Mouse (Mus musculus) cortical plate, adult 2 months (tissue): Measurements from ENCODE around the gene Ntsr1. TPM values are rescaled to one million over a fixed set of nuclear protein-coding genes. Genes with fewer than 3 reads are reported as not detected.

Source experiments
- H3K27ac ChIP-seq: fragments of 200-500 bp; 2 replicates; pipeline ENCODE4 v1.5.1; 2012; ENCODE audit warnings: low read length, control low read depth, inconsistent platforms; ENCODE audit not compliant: insufficient read depth
- H3K4me1 ChIP-seq: fragments of 200-500 bp; 2 replicates; pipeline ENCODE4 v1.6.1; 2011; ENCODE audit warnings: low read length; ENCODE audit not compliant: control insufficient read depth, insufficient read depth
- H3K4me3 ChIP-seq: fragments of 200-500 bp; 2 replicates; pipeline ENCODE4 v1.5.1; 2011; ENCODE audit warnings: mild to moderate bottlenecking, low read length, control low read depth; ENCODE audit not compliant: insufficient read depth
- CTCF ChIP-seq: fragments of 200-500 bp; IDR thresholded peaks from 2 replicates; pipeline ENCODE4 v1.5.1; 2011; ENCODE audit warnings: mild to moderate bottlenecking, control low read depth, low read length; ENCODE audit not compliant: insufficient read depth; ENCODE audit errors: extremely low read depth
- POLR2A ChIP-seq: fragments of 200-500 bp; IDR thresholded peaks from 2 replicates; pipeline ENCODE4 v1.6.1; 2011; ENCODE audit warnings: mild to moderate bottlenecking, low read length, control low read depth; ENCODE audit not compliant: insufficient read depth; ENCODE audit errors: extremely low read depth
- polyA plus RNA-seq: library from polyadenylated mRNA; depleted of rRNA; stranded (reverse); fragments of >200 nt; gene quantifications from 2 replicates; pipeline ENCODE4 v1.2.3, GENCODE M21; 2012

Gene Ntsr1
- polyA plus RNA-seq, 1 experiment, result 5.6 TPM

GRCm38 (mm10) chr2:180469768-180470167 lies 30.0 kb upstream of the Ntsr1 start:
- no peak overlapping the region for H3K27ac ChIP-seq
- no peak for TF ChIP-seq POLR2A
- TF ChIP-seq CTCF, result no peak
- H3K4me3 ChIP-seq, result no peak overlapping the region
- H3K4me1 ChIP-seq, result no peaks in the 10 kb centered on the region

GRCm38 (mm10) chr2:180472306-180473079 lies 27.3 kb upstream of the Ntsr1 start:
- Histone ChIP-seq H3K27ac (no peak overlapping the region), H3K4me1 (no peaks in the 10 kb centered on the region), H3K4me3 (no peak overlapping the region)
- TF ChIP-seq CTCF (peak; percentile 69), POLR2A (no peak)

GRCm38 (mm10) chr2:180473080-180473440 lies 26.7 kb upstream of the Ntsr1 start:
- no peak overlapping the region for H3K4me3 ChIP-seq
- peak; percentile 75 for TF ChIP-seq CTCF
- no peak for TF ChIP-seq POLR2A
- H3K27ac ChIP-seq, result no peak overlapping the region
- no peaks in the 10 kb centered on the region for H3K4me1 ChIP-seq

- TF ChIP-seq CTCF (no peak), POLR2A (no peak)
- Histone ChIP-seq H3K4me3 (no peak overlapping the region), H3K27ac (no peak overlapping the region), H3K4me1 (no peaks in the 10 kb centered on the region)
These were observed 24.9 kb upstream of the Ntsr1 start for GRCm38 (mm10) chr2:180474864-180475263.

- Histone ChIP-seq H3K4me3 (no peak overlapping the region), H3K27ac (no peak overlapping the region)
These were observed 17.5 kb upstream of the Ntsr1 start for GRCm38 (mm10) chr2:180482274-180482673.

GRCm38 (mm10) chr2:180484882-180485281 lies 14.9 kb upstream of the Ntsr1 start:
- peaks cover 5% of the 10 kb centered on the region; the same call in 1 of the 2 replicates for H3K4me1 ChIP-seq
- no peak overlapping the region for H3K4me3 ChIP-seq
- TF ChIP-seq CTCF (no peak), POLR2A (no peak)
- H3K27ac ChIP-seq, result no peak overlapping the region

More at GRCm38 (mm10) chr2:180482274-180482673, 17.5 kb upstream of the Ntsr1 start:
- 0 out of 2 replicates have a peak, but pooled peaks cover 1% of the 10 kb centered on the region for H3K4me1 ChIP-seq
- no peak for TF ChIP-seq POLR2A
- TF ChIP-seq CTCF, result no peak

- TF ChIP-seq CTCF, result no peak
- TF ChIP-seq POLR2A, result no peak
- H3K27ac ChIP-seq, result no peak overlapping the region
- peaks cover 5% of the 10 kb centered on the region; the same call in 1 of the 2 replicates for H3K4me1 ChIP-seq
- H3K4me3 ChIP-seq, result no peak overlapping the region
These were observed 14.5 kb upstream of the Ntsr1 start for GRCm38 (mm10) chr2:180485306-180485705.

GRCm38 (mm10) chr2:180488210-180488751 lies 11.5 kb upstream of the Ntsr1 start:
- TF ChIP-seq POLR2A (no peak), CTCF (no peak)
- Histone ChIP-seq H3K4me3 (no peak overlapping the region), H3K27ac (no peak overlapping the region), H3K4me1 (peaks cover 3% of the 10 kb centered on the region; the same call in 1 of the 2 replicates)

- Histone ChIP-seq H3K27ac (no peak overlapping the region), H3K4me3 (no peak overlapping the region), H3K4me1 (peaks cover 2% of the 10 kb centered on the region)
- no peak for TF ChIP-seq POLR2A
These were observed 3.9 kb upstream of the Ntsr1 start for GRCm38 (mm10) chr2:180495906-180496305.

GRCm38 (mm10) chr2:180500726-180501125 lies 950 bp downstream of the Ntsr1 start:
- TF ChIP-seq POLR2A (no peak), CTCF (no peak)
- H3K4me3 ChIP-seq, result peak overlapping the region; percentile 19; the same call in 1 of the 2 replicates
- H3K27ac ChIP-seq, result no peak overlapping the region
- peaks cover 3% of the 10 kb centered on the region for H3K4me1 ChIP-seq
